Mouse (Mus musculus): ENCODE results near the gene Ppl.

The Ppl gene

GRCm38 (mm10) chr16:5132401-5132801, at the start of gene Ppl:
Ppl (minus strand) TSS chr16:5132421.
- DNase-seq (ENCODE audit: low read depth, low spot score), result peak; percentile 32

DNA sequence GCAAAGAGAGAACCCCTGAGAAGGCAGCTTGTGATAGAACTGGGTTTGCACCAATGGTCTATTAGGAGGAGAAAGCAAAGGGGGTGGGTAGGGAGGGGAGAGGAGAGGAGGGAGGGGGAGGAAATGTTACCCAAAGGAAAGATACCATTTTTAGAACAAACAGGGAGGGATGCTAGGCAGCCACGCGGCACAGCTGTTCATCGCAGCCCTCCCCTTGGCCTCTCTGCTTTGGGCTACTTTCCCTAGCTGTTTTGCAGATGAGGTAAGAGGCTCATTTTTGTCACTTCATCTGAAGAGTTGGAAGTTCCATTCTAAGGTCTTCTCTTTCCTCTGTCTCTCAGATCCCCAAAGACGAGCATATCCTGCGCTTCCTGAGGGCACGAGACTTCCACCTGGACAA, 40.4 kb upstream of the Ppl start:
- peak; percentile 36 for DNase-seq (ENCODE audit: low read depth, low spot score)

- no peak for DNase-seq (ENCODE audit: low read depth, low spot score)
These were observed 36.6 kb upstream of the Ppl start for GRCm38 (mm10) chr16:5168829-5169228.

- DNase-seq (ENCODE audit: low read depth, low spot score), result no peak
These were observed 35.8 kb upstream of the Ppl start for GRCm38 (mm10) chr16:5168038-5168437.

GRCm38 (mm10) chr16:5164327-5164726, 32.1 kb upstream of the Ppl start:
- DNase-seq (ENCODE audit: low read depth, low spot score), result no peak

- DNase-seq (ENCODE audit: low read depth, low spot score), result peak; percentile 79
These were observed 27.0 kb upstream of the Ppl start for GRCm38 (mm10) chr16:5159248-5159647.

GRCm38 (mm10) chr16:5157113-5157512, 24.9 kb upstream of the Ppl start:
- no peak for DNase-seq (ENCODE audit: low read depth, low spot score)

- DNase-seq (ENCODE audit: low read depth, low spot score), result no peak
These were observed 24.3 kb upstream of the Ppl start for GRCm38 (mm10) chr16:5156495-5156894.

DNA sequence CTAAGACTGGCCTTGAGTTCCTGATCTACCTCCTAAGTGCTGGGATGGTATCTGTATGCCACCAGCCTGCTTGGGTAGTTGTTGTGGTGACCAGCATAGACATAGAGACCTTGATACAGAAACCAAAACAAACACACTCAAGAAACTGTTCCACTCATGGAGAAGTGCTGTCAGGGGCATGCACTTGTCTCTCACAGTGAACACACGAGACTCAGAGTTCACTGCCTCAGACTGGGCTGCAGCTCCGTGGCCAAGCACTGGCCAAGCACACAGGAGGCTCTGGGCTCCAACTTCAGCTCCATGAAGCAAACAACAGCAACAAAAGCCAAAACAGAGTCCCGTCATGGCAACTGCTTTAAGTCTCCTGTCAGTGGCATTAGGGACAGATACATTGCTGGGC, 22.8 kb upstream of the Ppl start:
- no peak for DNase-seq (ENCODE audit: low read depth, low spot score)

DNA sequence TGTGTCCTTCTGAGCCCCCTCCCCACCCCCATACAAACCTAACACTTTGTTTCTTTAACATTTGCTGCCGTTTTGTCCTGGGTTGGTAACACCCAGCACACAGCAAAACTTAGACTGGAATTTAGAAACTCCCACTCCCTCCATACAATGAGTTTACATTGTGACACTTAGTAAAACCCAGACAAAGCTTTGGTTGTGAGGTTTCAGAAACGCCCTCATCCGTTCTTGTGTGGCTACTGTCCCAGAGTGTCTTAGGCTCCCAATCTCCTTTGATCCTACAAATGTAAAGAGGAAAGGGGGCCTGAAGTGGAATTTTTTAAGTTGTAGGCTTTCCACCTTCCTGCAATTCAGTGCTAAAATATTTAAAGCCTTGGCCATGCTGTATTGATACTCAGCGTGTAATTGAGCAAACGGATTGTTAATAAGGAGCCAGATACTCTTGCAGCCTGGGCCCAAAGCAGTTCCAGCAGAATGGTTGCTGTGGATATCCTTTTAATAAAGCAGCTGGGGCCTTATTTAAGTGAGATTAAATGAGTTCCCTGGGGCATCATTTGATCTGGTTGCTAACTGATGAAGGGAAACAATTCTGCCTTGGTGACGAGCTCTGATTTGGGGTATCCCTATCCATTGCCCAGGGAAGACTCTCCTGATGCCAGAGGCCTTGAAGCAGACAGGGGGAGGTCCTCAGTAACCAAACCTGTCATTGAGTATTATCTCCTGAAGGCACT, 21.2 kb upstream of the Ppl start:
- DNase-seq (ENCODE audit: low read depth, low spot score), result no peak

- peak; percentile 93 for DNase-seq (ENCODE audit: low read depth, low spot score)
These were observed 18.3 kb upstream of the Ppl start for GRCm38 (mm10) chr16:5150544-5150943.

DNA sequence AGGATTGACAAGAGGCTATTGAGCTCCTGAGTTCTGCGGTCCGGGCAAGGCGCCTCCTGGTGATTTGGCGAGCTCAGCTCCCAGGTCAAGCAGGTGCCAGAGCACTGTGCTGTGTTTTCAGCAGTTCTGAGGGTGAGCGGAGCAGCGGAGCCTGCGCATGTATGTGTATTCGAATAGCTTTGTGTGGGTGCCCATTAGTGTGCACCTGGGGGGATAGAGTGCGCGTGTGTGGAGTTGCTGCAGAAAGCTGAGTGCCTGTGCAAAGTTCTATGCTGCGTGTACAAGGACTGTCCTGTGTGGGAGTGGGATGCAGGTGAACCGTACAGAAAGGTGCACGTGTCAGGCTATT, 14.8 kb upstream of the Ppl start, which contains the start of gene Sec14l5:
Gene Sec14l5, plus strand, starts transcription at position 73 of the 349 bp plus-strand sequence.
- DNase-seq (ENCODE audit: low read depth, low spot score), result no peak

DNA sequence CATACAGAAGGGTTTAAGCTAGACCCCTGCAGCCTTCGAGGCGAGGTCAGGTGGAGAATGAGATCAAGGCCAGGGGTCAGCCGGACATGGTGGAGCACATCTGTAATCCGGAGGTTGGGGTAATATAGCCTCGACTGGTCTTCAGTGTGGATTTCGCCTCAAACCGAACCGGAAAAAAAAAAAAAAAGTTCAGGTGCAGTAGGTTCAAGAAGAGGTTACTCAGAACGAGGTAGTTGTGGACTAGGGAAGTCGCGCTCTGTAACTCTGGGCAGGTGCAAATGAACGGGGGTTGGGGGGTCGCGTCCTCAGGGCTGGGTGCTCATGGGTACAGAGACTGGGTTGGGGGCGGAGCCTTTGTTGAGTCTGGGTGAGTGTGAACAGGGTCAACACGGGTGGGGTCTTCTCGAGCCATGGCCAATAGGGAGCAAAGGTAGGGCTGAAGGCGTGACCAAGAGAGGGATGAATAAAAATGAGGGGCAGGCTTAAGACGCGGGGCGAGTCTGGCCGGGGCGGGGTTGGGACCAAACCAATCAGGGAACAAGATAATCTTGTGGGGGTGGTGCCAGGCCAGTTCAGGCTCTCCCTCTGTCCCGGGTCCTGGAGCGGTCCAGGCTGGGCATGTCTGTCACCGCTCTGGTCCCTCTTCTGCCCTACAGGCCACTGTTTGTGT, 14.3 kb upstream of the Ppl start:
- peak; percentile 88 for DNase-seq (ENCODE audit: low read depth, low spot score)

DNA sequence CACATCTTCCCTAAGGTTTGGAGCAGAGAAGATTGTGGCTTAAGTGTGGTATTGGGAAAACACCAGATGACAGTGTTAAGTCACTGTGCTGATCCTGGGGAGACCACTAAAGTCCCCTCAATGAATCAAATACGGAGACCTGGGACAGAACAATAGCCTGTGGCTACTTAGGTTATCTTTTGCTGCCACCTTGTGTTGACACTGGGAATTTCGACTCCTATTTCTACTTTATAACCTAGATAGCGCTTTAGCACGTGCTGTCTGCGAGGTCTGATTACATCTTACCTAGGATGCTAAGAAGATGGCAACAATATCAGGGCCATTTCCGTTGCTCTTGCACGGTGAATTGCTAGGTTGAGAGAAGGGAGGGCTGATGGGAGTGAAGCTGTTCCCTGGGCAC, 13.3 kb upstream of the Ppl start:
- DNase-seq (ENCODE audit: low read depth, low spot score), result peak; percentile 91

- no peak for DNase-seq (ENCODE audit: low read depth, low spot score)
These were observed 7.5 kb upstream of the Ppl start for GRCm38 (mm10) chr16:5139741-5140140.

DNA sequence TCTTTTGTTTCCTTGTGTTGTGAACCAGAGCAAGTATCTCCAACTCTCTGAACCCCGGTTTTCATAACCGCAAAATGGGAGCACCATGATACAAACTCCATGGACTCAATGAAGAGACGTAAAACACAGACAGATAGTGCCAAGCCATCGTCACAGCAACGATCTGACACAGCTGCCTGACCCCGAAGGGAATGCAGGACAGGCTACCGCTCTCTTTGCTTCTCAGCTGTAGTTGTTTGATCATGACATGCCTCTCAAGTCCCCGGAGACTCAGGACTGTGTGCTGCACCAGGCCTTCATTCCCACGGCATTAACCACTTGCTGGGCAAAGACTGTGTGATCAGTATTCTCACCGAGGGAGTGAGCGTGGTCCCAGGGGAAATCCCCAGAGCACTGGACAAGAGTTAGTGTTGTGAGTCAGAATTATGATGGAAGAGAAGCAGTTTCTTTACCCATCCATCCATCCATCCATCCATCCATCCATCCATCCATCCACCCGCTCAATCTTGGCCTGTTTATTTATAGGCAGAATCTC, 4.9 kb upstream of the Ppl start:
- DNase-seq (ENCODE audit: low read depth, low spot score), result no peak

GRCm38 (mm10) chr16:5136505-5136904, 4.3 kb upstream of the Ppl start:
- DNase-seq (ENCODE audit: low read depth, low spot score), result no peak

- DNase-seq (ENCODE audit: low read depth, low spot score), result no peak
These were observed 3.5 kb upstream of the Ppl start for GRCm38 (mm10) chr16:5135551-5136261.

- DNase-seq (ENCODE audit: low read depth, low spot score), result peak; percentile 80
These were observed 2.6 kb upstream of the Ppl start for GRCm38 (mm10) chr16:5134623-5135330.

DNA sequence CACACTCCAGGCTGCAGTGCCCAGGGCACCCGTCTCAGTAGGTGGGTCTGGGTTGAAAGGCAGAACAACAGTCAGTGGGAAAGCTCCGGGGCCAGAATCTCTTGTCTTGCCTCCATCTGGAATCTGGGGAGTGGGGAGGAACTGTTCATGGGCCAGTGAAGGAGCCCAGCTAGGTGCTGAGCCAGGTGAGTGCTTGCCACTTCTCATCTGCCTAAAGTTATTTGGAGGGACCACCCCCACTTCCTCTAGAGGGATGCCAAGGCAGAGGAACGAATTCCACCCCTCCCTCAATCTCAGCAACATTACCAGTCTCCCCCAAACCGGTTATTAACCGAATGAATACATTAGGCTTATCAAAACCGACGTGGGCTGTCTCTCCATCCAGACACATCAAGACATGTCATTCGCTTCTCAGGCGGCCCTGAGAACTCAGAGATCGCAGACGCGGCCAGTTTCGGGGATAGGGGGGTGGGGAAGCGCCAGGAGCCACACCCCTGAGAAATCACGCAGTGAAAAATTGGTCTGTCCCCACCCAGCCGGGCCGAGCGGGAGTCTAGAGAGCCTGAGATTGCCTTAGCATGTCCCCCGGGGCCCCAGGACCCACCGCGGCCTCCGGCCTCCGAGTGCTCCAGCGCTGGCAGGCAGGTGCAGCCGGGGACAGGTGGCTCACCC, 834 bp downstream of the Ppl start:
- DNase-seq (ENCODE audit: low read depth, low spot score), result no peak

DNA sequence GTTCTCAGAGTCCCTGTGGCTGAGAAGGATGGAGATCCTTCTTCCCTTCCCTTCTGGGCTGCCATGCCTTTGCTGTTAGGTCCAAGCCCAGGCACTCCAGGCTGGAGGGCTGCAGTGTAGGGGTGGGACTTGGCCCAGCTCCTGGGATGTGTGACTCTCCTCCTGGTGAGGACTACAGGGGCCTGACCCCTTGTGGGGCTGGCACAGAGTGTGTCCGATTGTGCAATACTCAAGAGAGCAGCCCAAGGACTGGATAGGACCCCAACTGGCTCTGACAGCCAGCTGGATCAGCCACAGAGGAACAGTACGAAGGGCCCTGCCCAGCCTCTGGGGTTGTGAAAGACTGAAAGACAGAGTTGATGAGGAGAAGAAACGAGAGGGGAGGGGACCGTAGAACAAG, 1.5 kb downstream of the Ppl start:
- DNase-seq (ENCODE audit: low read depth, low spot score), result no peak

All from brain, adult 2 months (tissue).